Mouse (Mus musculus) liver, adult 2 months (tissue): ENCODE data around the gene Hist3h2a. TPM values are rescaled to one million over a fixed set of nuclear protein-coding genes. Genes with fewer than 3 reads are reported as not detected.

Source experiments
- DNase-seq: peaks from one replicate; pipeline ENCODE4 v3.0.0-alpha.2; 2011; ENCODE audit warnings: low read depth, low spot score; ENCODE audit errors: extremely low read depth
- H3K27ac ChIP-seq: fragments of 200-500 bp; replicated peaks from 2 replicates; pipeline ENCODE4 v1.5.1; 2012; ENCODE audit warnings: low read depth, mild to moderate bottlenecking, control low read depth, inconsistent platforms, low read length; ENCODE audit not compliant: insufficient read depth
- H3K27me3 ChIP-seq: fragments of 200-500 bp; 2 replicates; pipeline ENCODE4 v1.6.1; 2012; ENCODE audit warnings: mild to moderate bottlenecking, moderate library complexity, low read length, inconsistent platforms; ENCODE audit not compliant: control insufficient read depth, insufficient read depth
- H3K36me3 ChIP-seq: fragments of 200-500 bp; 2 replicates; pipeline ENCODE4 v1.6.1; 2012; ENCODE audit warnings: low read length, inconsistent platforms; ENCODE audit not compliant: control insufficient read depth, insufficient read depth
- H3K4me1 ChIP-seq: fragments of 200-500 bp; 2 replicates; pipeline ENCODE4 v1.6.1; 2011; ENCODE audit warnings: low read length; ENCODE audit not compliant: control insufficient read depth, insufficient read depth
- H3K4me3 ChIP-seq: fragments of 200-500 bp; 2 replicates; pipeline ENCODE4 v1.5.1; 2011; ENCODE audit warnings: low read depth, mild to moderate bottlenecking, control low read depth, low read length, moderate library complexity; ENCODE audit not compliant: insufficient read depth
- H3K79me2 ChIP-seq: fragments of 200-500 bp; 2 replicates; pipeline ENCODE4 v1.6.1; 2012; ENCODE audit warnings: inconsistent platforms, mild to moderate bottlenecking, low read length, moderate library complexity; ENCODE audit not compliant: control insufficient read depth, insufficient read depth
- H3K9ac ChIP-seq: fragments of 200-500 bp; 2 replicates; pipeline ENCODE4 v1.6.1; 2012; ENCODE audit warnings: low read depth, mild to moderate bottlenecking, control low read depth, inconsistent platforms, low read length
- CTCF ChIP-seq: fragments of 200-500 bp; IDR thresholded peaks from 2 replicates; pipeline ENCODE4 v1.5.1; 2011; ENCODE audit warnings: low read depth, low read length, control low read depth
- POLR2A ChIP-seq: fragments of 200-500 bp; IDR thresholded peaks from 2 replicates; pipeline ENCODE4 v1.6.1; 2011; ENCODE audit warnings: low read length, control low read depth; ENCODE audit not compliant: insufficient read depth; ENCODE audit errors: extremely low read depth
- WGBS: fragments of 180-500 bp; shearing (Covaris S2); methylation state at CpG from one replicate; pipeline ENCODE4 v1.1.7; 2018; 5-methylcytosine and 5-hydroxymethylcytosine counted together
- polyA plus RNA-seq: library from polyadenylated mRNA; depleted of rRNA; stranded (reverse); fragments of >200 nt; gene quantifications from 2 replicates; pipeline ENCODE4 v1.2.3, GENCODE M21; 2012
- total RNA-seq: library from RNA; depleted of rRNA; stranded (reverse); fragments of >200 nt; gene quantifications from 2 replicates; pipeline ENCODE4 v1.2.3, GENCODE M21; 2014

Gene Hist3h2a
- total and polyA plus RNA-seq, 2 experiments: 2.7 to 7.8 TPM

- H3K9ac ChIP-seq: no peak overlapping the region
- no peaks in the 10 kb centered on the region for H3K27me3 ChIP-seq
- 94% methylated on average over 7 of the region's 7 CpGs for WGBS
- peaks cover 7% of the 10 kb centered on the region for H3K4me1 ChIP-seq
- H3K4me3 ChIP-seq: no peak overlapping the region
- no peak overlapping the region for H3K27ac ChIP-seq
- H3K36me3 ChIP-seq: peaks cover 35% of the 10 kb centered on the region
- TF ChIP-seq CTCF (no peak), POLR2A (no peak)
- no peak for DNase-seq
- peaks cover 15% of the 10 kb centered on the region; the same call in 1 of the 2 replicates for H3K79me2 ChIP-seq
Observed at GRCm38 (mm10) chr11:58984657-58985056, 30.2 kb downstream of the Hist3h2a start.

DNA sequence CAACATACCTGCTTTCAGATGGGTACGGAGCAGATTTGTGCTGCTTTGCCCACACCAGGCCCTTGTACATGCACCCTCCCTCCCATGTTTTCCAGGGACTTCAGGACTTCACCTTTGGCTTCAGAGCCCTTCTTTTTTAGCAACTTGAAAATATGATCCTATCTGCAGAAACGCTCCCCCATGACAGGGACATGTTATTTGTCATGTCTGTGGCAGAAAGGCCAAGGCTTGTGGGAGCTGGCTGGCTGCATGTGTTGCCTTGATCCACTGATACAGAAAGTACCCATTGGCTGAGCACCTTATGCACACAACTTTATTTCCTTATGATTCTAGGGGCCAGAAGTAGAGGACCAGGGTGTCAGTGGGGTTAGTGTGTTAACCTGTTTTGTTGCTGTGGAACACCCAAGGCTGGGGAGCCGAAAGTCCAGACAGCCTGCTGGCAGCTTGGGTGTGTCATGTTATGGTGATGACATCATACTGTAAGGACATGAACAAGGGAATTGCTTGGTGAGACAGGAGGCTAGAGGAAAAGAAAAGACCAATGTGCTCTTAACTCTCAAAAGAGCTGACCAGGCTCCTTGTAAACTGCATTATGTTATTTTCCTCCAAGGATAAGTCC lies 30.9 kb downstream of the Hist3h2a start:
- no peak for DNase-seq
- H3K79me2 ChIP-seq: peaks cover 12% of the 10 kb centered on the region; the same call in 1 of the 2 replicates
- TF ChIP-seq CTCF: no peak
- peaks cover 35% of the 10 kb centered on the region for H3K36me3 ChIP-seq
- WGBS: 83% methylated on average over 3 of the region's 3 CpGs
- H3K9ac ChIP-seq: no peak overlapping the region
- peaks cover 3% of the 10 kb centered on the region for H3K4me1 ChIP-seq
- no peak overlapping the region for H3K27ac ChIP-seq
- no peaks in the 10 kb centered on the region for H3K27me3 ChIP-seq
- no peak overlapping the region for H3K4me3 ChIP-seq

DNA sequence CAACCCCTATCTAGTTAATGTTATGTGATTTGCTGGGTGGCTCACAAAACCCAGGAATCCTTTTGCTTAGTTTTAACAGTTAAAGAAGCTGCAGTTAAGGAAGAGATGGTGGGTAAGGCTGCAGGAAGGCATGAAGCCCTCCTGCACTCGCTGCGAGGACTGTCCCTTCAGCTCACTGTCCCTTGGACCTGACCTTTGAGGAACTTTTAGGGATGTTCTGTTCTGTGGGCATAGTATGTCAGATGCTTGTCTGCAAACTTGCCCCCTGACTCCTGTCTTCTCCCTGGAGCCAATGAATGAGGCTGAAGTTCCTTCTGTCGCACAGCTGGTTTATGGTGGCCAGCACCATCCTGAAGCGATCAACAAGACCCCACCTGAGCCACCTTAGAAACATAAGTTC lies 34.7 kb downstream of the Hist3h2a start:
- no peak overlapping the region for H3K4me3 ChIP-seq
- no peak overlapping the region for H3K9ac ChIP-seq
- H3K79me2 ChIP-seq: no peaks in the 10 kb centered on the region
- TF ChIP-seq CTCF (no peak), POLR2A (no peak)
- peaks cover 1% of the 10 kb centered on the region for H3K4me1 ChIP-seq
- DNase-seq: no peak
- peaks cover 28% of the 10 kb centered on the region for H3K36me3 ChIP-seq
- H3K27ac ChIP-seq: no peak overlapping the region
- WGBS: 94% methylated on average over 4 of the region's 4 CpGs
- H3K27me3 ChIP-seq: no peaks in the 10 kb centered on the region

GRCm38 (mm10) chr11:58990141-58990540 lies 35.7 kb downstream of the Hist3h2a start:
- no peak overlapping the region for H3K27ac ChIP-seq
- H3K9ac ChIP-seq: no peak overlapping the region
- TF ChIP-seq POLR2A (no peak), CTCF (no peak)
- DNase-seq: no peak
- H3K36me3 ChIP-seq: peaks cover 24% of the 10 kb centered on the region; the same call in 1 of the 2 replicates
- H3K4me1 ChIP-seq: peaks cover 1% of the 10 kb centered on the region
- 87% methylated on average over 17 of the region's 17 CpGs for WGBS
- H3K79me2 ChIP-seq: no peaks in the 10 kb centered on the region
- H3K4me3 ChIP-seq: no peak overlapping the region
- no peaks in the 10 kb centered on the region for H3K27me3 ChIP-seq

- no peak overlapping the region for H3K9ac ChIP-seq
- peaks cover 17% of the 10 kb centered on the region; the same call in 1 of the 2 replicates for H3K36me3 ChIP-seq
- 64% methylated on average over 9 of the region's 9 CpGs for WGBS
- H3K79me2 ChIP-seq: no peaks in the 10 kb centered on the region
- no peak overlapping the region for H3K4me3 ChIP-seq
- no peak overlapping the region for H3K27ac ChIP-seq
- H3K4me1 ChIP-seq: peaks cover 1% of the 10 kb centered on the region
- peaks cover under 1% of the 10 kb centered on the region; the same call in 1 of the 2 replicates for H3K27me3 ChIP-seq
- peak; percentile 17 for DNase-seq
- TF ChIP-seq POLR2A (no peak), CTCF (no peak)
Observed at GRCm38 (mm10) chr11:58990794-58991193, 36.3 kb downstream of the Hist3h2a start.

- peaks cover 12% of the 10 kb centered on the region; the same call in 1 of the 2 replicates for H3K36me3 ChIP-seq
- H3K9ac ChIP-seq: no peak overlapping the region
- peaks cover 1% of the 10 kb centered on the region for H3K4me1 ChIP-seq
- H3K79me2 ChIP-seq: no peaks in the 10 kb centered on the region
- no peak for TF ChIP-seq CTCF
- no peak for TF ChIP-seq POLR2A
- 72% methylated on average over 3 of the region's 3 CpGs for WGBS
- no peak overlapping the region for H3K27ac ChIP-seq
- peaks cover 2% of the 10 kb centered on the region; the same call in 1 of the 2 replicates for H3K27me3 ChIP-seq
- DNase-seq: no peak
- no peak overlapping the region for H3K4me3 ChIP-seq
Observed at GRCm38 (mm10) chr11:58991911-58992310, 37.4 kb downstream of the Hist3h2a start.
